Mouse (Mus musculus): Measurements from ENCODE around the gene Ankrd13a. TPM values are rescaled to one million over a fixed set of nuclear protein-coding genes. Genes with fewer than 3 reads are reported as not detected.

The Ankrd13a gene
- polyA plus RNA-seq, 1 experiment from 2014 or later: 41.0 TPM

DNA sequence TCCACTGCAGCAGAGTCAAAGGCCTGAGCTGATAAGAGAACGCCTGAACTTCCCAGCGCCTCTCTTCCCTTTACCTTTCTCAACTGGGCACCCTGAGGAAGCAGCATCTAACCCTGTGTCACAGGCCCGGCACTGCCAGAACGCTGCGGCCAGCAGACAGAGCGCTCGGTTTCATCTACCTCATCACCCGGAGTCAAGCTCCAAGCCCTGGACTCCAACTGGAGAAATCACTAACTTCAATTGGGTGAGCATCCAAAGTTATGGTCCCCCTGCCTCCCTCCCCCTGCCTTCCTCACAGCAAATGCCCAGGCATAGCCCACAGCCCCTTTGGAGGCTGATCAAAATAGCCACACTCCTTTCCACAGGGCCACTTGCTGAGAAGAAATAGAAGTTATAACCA is 7.8 kb upstream of the Ankrd13a start:
- Histone ChIP-seq H3K27me3 (no peaks in the 10 kb centered on the region), H3K9me3 (replicated peaks) (no peaks in the 10 kb centered on the region), H3K27ac (replicated peaks) (no peak overlapping the region), H3K36me3 (replicated peaks) (peaks cover 50% of the 10 kb centered on the region), H3K9ac (no peak overlapping the region), H3K4me1 (replicated peaks) (peaks cover 32% of the 10 kb centered on the region), H3K4me3 (replicated peaks) (no peak overlapping the region), H3K4me2 (no peak overlapping the region)
- no peak for ATAC-seq (ENCODE audit: insufficient read depth)
- 61% methylated on average over 8 of the region's 8 CpGs for WGBS (ENCODE audit: insufficient replicate concordance)

DNA sequence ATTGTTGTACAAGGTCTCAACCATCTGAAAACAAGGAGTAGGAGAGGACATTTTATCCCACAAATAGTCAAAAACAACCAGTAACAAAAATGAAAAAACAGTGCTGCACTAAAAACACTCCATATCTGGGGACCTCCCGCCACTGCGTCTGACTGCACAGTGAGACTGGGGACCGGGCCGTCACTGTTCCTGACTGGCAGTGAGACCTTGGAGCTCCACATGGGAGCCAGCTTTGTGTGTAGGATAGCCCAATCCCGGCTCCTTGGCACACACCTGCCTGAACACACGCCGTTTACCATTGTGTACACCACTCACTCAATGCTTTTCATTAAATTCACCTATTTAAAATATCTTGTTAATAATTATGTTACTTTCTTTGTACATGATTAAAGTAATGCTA is 7.3 kb upstream of the Ankrd13a start:
- H3K4me2 ChIP-seq: no peak overlapping the region
- no peak for ATAC-seq (ENCODE audit: insufficient read depth)
- peaks cover 45% of the 10 kb centered on the region for H3K36me3 ChIP-seq (replicated peaks)
- 82% methylated on average over 7 of the region's 7 CpGs for WGBS (ENCODE audit: insufficient replicate concordance)
- no peak overlapping the region for H3K9ac ChIP-seq
- no peaks in the 10 kb centered on the region for H3K9me3 ChIP-seq (replicated peaks)
- H3K4me3 ChIP-seq (replicated peaks): no peak overlapping the region
- H3K4me1 ChIP-seq (replicated peaks): peaks cover 37% of the 10 kb centered on the region
- H3K27ac ChIP-seq (replicated peaks): no peak overlapping the region
- no peaks in the 10 kb centered on the region for H3K27me3 ChIP-seq

DNA sequence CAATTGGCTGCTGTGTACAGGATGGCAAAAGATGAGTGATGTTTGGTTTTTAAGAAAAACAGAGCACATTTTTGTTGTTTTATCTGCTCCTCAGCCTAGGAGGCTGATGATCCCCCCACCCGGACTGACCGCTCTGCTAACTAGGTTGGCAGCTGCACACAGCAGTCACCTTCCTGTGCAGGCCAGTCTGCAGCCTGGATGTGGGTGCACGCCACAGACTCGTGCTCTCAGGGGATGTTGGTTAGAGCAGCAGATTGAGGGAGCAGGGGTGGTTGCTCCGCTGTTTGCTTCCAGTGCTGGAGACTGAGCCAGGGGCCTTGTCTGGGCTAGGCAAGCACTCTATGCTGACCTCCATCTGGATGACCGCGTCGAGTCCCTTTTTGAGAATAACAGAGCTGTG is 4.7 kb upstream of the Ankrd13a start:
- H3K36me3 ChIP-seq (replicated peaks): peaks cover 19% of the 10 kb centered on the region
- H3K27ac ChIP-seq (replicated peaks): no peak overlapping the region
- no peak overlapping the region for H3K9ac ChIP-seq
- H3K4me1 ChIP-seq (replicated peaks): peaks cover 49% of the 10 kb centered on the region
- no peak overlapping the region for H3K4me3 ChIP-seq (replicated peaks)
- no peak for ATAC-seq (ENCODE audit: insufficient read depth)
- H3K4me2 ChIP-seq: no peak overlapping the region
- H3K9me3 ChIP-seq (replicated peaks): no peaks in the 10 kb centered on the region
- no peaks in the 10 kb centered on the region for H3K27me3 ChIP-seq
- WGBS (ENCODE audit: insufficient replicate concordance): 82% methylated on average over 8 of the region's 8 CpGs

DNA sequence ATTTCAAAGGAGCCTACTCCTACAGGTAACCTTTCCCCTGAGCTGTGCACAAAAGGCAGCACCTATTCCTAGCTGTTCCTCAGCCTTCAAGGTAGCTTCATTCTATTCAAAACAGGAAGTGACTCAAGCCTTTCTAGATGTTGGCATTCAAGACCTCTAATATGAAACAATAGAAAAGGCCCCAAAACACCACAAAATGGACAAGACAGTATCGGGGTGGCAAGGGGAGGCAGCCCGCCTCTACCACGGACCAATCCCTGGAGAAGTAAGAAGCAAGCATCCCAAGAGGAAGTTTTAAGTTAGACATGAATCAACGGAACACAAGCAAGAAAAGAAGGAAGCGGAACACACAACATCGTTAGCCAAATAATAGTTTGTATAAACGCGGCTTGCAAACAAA is 2.7 kb upstream of the Ankrd13a start:
- no peaks in the 10 kb centered on the region for H3K9me3 ChIP-seq (replicated peaks)
- H3K4me3 ChIP-seq (replicated peaks): peak overlapping the region; percentile 100
- H3K27ac ChIP-seq (replicated peaks): peak overlapping the region; percentile 90
- WGBS (ENCODE audit: insufficient replicate concordance): 21% methylated on average over 8 of the region's 8 CpGs
- H3K36me3 ChIP-seq (replicated peaks): peaks cover 4% of the 10 kb centered on the region
- H3K27me3 ChIP-seq: no peaks in the 10 kb centered on the region
- no peak for ATAC-seq (ENCODE audit: insufficient read depth)
- H3K4me1 ChIP-seq (replicated peaks): peaks cover 61% of the 10 kb centered on the region
- peak overlapping the region; percentile 91 for H3K4me2 ChIP-seq
- H3K9ac ChIP-seq: no peak overlapping the region; the same call in 1 of the 2 replicates

DNA sequence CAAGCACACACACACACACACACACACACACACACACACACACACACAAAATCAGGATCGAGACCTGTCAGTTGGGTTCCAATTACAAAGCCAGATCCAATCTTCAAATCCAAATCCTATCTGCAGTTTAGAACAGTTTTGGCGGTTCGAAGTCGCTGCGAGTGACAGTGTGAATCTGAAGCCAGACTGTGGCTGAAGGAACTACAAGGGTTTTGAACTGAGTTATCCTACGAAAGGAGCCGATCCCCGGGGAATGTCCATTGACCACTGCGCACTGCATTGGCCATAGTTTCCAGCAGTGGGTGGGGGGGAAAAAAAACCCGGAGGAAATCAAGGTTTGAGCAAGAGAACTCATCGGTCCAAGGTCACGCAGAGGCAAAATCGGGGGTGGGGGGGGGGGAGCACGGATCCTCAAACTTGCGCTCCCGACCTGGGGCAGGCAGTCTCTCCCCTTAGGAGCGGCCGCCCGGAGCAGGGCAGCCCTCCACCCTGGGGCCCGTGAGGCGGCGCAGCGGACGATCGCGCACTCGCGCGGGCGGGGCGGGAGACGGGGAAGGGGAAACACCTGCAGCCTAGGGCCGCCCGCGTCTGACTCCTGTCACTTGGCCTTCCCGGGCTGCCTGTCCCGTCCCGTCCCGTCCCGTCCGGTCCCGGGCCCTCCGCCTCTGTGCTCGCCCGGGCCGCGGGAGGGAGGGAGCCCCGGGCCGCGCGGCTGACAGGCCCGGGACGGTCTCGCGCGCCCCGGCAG is 1.8 kb upstream of the Ankrd13a start:
- H3K27ac ChIP-seq (replicated peaks): peak overlapping the region; percentile 90
- under 1% methylated on average over 55 of the region's 57 CpGs for WGBS (ENCODE audit: insufficient replicate concordance)
- H3K27me3 ChIP-seq: no peaks in the 10 kb centered on the region
- peak overlapping the region; percentile 91 for H3K4me2 ChIP-seq
- ATAC-seq (ENCODE audit: insufficient read depth): peak; percentile 40
- H3K4me1 ChIP-seq (replicated peaks): peaks cover 65% of the 10 kb centered on the region
- H3K36me3 ChIP-seq (replicated peaks): peaks cover 3% of the 10 kb centered on the region
- no peaks in the 10 kb centered on the region for H3K9me3 ChIP-seq (replicated peaks)
- H3K4me3 ChIP-seq (replicated peaks): peak overlapping the region; percentile 100
- H3K9ac ChIP-seq: peak overlapping the region; percentile 98

DNA sequence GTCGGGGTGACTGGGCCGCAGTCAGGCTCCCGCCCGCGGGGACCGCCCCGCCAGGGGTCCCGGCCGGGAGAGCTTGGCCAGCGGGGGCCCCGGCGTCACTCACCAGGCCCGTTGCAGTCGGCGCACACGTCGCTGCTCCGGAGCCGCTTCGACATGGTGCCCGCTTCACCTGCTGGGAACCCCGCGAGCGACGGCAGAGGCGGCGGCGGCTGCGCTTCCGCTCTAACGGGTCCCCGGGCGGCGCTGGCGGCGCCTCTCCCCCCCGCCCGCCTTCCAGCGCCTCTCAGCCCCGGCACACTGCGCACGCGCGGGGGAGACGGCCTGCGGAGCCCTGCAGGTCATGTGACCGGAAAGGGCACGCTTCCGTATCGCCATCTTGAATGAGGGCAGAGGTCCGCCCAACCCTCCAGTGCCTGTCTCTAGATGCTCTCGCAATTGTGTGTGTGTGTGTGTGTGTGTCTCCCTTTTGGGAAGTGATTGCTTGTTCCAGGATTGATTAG is 1.2 kb upstream of the Ankrd13a start:
- under 1% methylated on average over 45 of the region's 52 CpGs for WGBS (ENCODE audit: insufficient replicate concordance)
- H3K4me1 ChIP-seq (replicated peaks): peaks cover 65% of the 10 kb centered on the region

DNA sequence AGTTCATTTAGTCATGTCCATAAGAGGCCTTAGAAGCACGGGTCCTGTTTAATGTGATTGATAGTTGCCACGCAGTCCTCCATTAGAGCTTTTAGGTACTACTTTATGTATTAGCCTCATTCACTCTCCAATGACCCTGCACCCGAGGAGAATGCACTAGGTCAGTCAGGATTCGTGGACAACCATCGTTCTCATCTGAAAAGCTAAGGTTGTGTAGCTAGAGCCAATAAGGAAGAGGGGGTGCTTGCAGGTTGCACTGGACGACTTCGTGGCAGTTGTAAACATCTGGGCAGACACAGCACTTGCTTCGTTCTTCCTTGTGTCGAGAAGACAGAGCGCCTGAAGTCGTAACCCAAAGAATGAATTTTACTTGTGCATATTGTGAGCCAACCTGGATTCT is 697 bp upstream of the Ankrd13a start:
- ATAC-seq (ENCODE audit: insufficient read depth): no peak
- H3K4me2 ChIP-seq: peak overlapping the region; percentile 91

More for the DNA sequence above, 1.2 kb upstream of the Ankrd13a start:
- peak; percentile 75 for ATAC-seq (ENCODE audit: insufficient read depth)
- no peaks in the 10 kb centered on the region for H3K9me3 ChIP-seq (replicated peaks)
- no peaks in the 10 kb centered on the region for H3K27me3 ChIP-seq
- H3K36me3 ChIP-seq (replicated peaks): peaks cover 3% of the 10 kb centered on the region
- peak overlapping the region; percentile 91 for H3K4me2 ChIP-seq
- peak overlapping the region; percentile 100 for H3K4me3 ChIP-seq (replicated peaks)
- H3K9ac ChIP-seq: peak overlapping the region; percentile 99
- H3K27ac ChIP-seq (replicated peaks): peak overlapping the region; percentile 90

DNA sequence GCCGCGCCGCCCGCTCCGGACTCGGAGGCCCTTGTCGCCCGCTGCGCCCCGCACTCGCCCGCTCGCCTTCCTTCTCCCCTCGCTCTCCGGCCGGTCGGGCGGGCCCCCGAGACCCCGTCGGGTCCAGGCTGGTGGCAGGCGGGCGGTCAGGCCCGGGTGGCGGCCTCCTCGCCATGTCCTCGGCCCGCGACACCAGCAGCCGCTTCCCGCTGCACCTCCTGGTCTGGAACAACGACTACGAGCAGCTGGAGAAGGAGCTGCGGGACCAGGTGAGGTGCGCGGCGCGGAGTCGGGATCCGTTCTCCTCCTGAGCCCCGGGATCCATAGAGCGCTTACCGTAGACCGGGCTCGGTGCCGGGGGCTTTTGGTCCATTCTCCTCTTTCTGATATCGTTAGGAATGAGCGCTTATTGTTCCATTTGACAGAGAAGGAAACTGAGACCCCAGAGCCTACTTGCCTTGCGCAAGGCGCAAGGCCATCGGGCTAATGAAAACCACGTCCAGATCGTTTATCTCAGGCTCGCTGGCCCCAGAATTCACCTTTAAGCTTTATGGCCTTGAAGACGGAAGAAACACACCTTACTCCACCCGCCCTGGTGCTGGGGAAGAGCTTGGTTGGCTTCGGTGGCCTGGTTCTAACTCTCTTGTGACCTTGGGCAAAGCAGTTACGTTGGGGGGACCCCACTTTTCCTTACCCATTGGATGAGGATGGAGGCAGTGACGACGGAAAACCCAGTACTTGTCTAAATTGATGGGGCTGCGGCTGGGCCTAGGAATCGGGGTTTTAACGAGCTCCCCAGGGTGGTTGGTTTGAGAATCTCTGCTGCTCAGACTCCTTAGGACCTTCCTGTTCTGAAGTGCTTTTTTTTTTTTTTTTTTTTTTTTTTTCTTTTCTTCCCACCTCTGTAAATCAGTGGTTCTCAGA is 841 bp downstream of the Ankrd13a start, which contains the start of gene Git2:
Gene Git2 (minus strand): TSS at position 462 of the 924 bp plus-strand sequence.
- Histone ChIP-seq H3K9ac (peak within 1 kb of the TSS; percentile 99), H3K27me3 (no peaks in the 10 kb centered on the region), H3K9me3 (replicated peaks) (no peaks in the 10 kb centered on the region), H3K4me2 (peak within 1 kb of the TSS; percentile 91), H3K36me3 (replicated peaks) (no peaks in the 10 kb centered on the region), H3K27ac (replicated peaks) (peak within 1 kb of the TSS; percentile 90), H3K4me1 (replicated peaks) (peaks cover 78% of the 10 kb centered on the region), H3K4me3 (replicated peaks) (peak within 1 kb of the TSS; percentile 100)
- WGBS (ENCODE audit: insufficient replicate concordance): under 1% methylated on average over 61 of the region's 63 CpGs
- ATAC-seq (ENCODE audit: insufficient read depth): no peak

More for the DNA sequence above, 697 bp upstream of the Ankrd13a start:
- peak overlapping the region; percentile 90 for H3K27ac ChIP-seq (replicated peaks)
- peak overlapping the region; percentile 99 for H3K9ac ChIP-seq
- H3K9me3 ChIP-seq (replicated peaks): no peaks in the 10 kb centered on the region
- 2% methylated on average over 11 of the region's 11 CpGs for WGBS (ENCODE audit: insufficient replicate concordance)
- H3K4me1 ChIP-seq (replicated peaks): peaks cover 71% of the 10 kb centered on the region
- no peaks in the 10 kb centered on the region for H3K27me3 ChIP-seq
- peaks cover under 1% of the 10 kb centered on the region for H3K36me3 ChIP-seq (replicated peaks)
- peak overlapping the region; percentile 100 for H3K4me3 ChIP-seq (replicated peaks)

DNA sequence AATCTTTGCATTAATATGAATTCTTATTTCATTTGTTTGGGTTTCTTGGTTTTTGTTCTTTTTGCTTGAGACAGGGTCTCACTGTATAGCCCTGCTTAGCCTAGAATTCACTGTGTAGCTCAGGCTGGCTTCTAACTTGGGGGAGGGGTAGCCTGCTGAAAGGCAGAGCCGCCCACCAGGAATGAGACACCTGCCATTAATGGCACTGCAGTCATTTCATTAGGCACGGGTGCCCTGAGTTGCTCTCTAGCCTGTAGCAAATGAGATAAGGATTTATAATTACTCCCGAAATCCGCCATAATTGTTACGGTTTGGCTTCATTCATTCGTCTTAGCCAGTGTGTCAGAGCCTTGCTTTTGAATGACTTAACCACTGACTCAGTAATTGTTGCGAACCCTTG is 1.7 kb downstream of the Ankrd13a start:
- ATAC-seq (ENCODE audit: insufficient read depth): no peak
- Histone ChIP-seq H3K9ac (peak overlapping the region; percentile 99), H3K9me3 (replicated peaks) (no peaks in the 10 kb centered on the region), H3K27me3 (no peaks in the 10 kb centered on the region), H3K4me1 (replicated peaks) (peaks cover 80% of the 10 kb centered on the region), H3K4me2 (peak overlapping the region; percentile 91), H3K27ac (replicated peaks) (peak overlapping the region; percentile 4; the same call in 1 of the 2 replicates), H3K4me3 (replicated peaks) (peak overlapping the region; percentile 100), H3K36me3 (replicated peaks) (no peaks in the 10 kb centered on the region)
- 29% methylated on average over 7 of the region's 7 CpGs for WGBS (ENCODE audit: insufficient replicate concordance)

DNA sequence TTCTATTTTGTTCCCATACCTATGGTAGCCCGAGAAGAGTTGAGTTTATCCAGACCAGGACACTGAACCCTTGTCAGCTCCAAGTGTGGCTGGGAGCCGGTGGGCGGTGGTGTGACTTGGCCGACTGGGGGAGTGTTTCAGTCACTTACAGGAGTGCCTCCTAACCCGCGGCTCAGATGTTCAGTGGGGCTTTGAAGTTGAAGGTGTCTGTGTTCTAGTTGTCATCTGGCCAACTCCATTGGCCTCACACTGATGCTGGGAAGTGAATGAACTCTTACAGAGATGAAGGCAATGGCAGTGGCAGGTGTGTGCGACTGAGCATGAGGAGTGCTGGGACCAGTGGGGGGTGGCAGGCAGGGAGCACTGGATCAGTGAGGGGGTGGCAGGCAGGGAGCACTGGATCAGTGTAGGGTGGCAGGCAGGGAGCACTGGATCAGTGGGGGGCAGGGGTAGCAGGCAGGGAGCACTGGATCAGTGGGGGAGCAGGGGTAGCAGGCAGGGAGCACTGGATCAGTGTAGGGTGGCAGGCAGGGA is 5.5 kb downstream of the Ankrd13a start:
- Histone ChIP-seq H3K4me2 (no peak overlapping the region), H3K9ac (no peak overlapping the region), H3K9me3 (replicated peaks) (no peaks in the 10 kb centered on the region), H3K36me3 (replicated peaks) (no peaks in the 10 kb centered on the region), H3K27me3 (no peaks in the 10 kb centered on the region), H3K27ac (replicated peaks) (no peak overlapping the region), H3K4me3 (replicated peaks) (no peak overlapping the region), H3K4me1 (replicated peaks) (peaks cover 97% of the 10 kb centered on the region)
- no peak for ATAC-seq (ENCODE audit: insufficient read depth)
- WGBS (ENCODE audit: insufficient replicate concordance): 58% methylated on average over 7 of the region's 7 CpGs
